Mouse (Mus musculus) stomach, postnatal 0 days (tissue): ENCODE results near the gene Angel2. TPM values are rescaled to one million over a fixed set of nuclear protein-coding genes. Genes with fewer than 3 reads are reported as not detected.

Experiments used
- ATAC-seq: fragments of 200-750 bp; cut with Nextera tagmentation; 2 replicates; pipeline ENCODE4 v1.8.0; 2017; ENCODE audit not compliant: low FRiP score, low TSS enrichment
- DNase-seq: peaks from one replicate; pipeline ENCODE4 v3.0.0-alpha.2; 2016; ENCODE audit warnings: low spot score
- H3K27ac ChIP-seq: fragments of 300-500 bp; sonication (generic); replicated peaks from 2 replicates; pipeline ENCODE4 v1.5.1; 2014; ENCODE audit warnings: mild to moderate bottlenecking, control low read depth
- H3K27me3 ChIP-seq: fragments of 300-500 bp; sonication (generic); 2 replicates; pipeline ENCODE4 v1.6.1; 2014; ENCODE audit warnings: low read length; ENCODE audit not compliant: control insufficient read depth, insufficient read depth
- H3K36me3 ChIP-seq: fragments of 300-500 bp; sonication (generic); 2 replicates; pipeline ENCODE4 v1.6.1; 2014; ENCODE audit warnings: low read length, mixed read lengths; ENCODE audit not compliant: control insufficient read depth, insufficient read depth
- H3K4me1 ChIP-seq: fragments of 300-500 bp; sonication (generic); replicated peaks from 2 replicates; pipeline ENCODE4 v1.6.1; 2014; ENCODE audit warnings: antibody characterized with exemption; ENCODE audit not compliant: control insufficient read depth, insufficient read depth
- H3K4me2 ChIP-seq: fragments of 300-500 bp; sonication (generic); replicated peaks from 2 replicates; pipeline ENCODE4 v1.6.1; 2014; ENCODE audit warnings: low read depth, mild to moderate bottlenecking, control low read depth, moderate library complexity
- H3K4me3 ChIP-seq: fragments of 300-500 bp; sonication (generic); 2 replicates; pipeline ENCODE4 v1.5.1; 2014; ENCODE audit warnings: low read depth, low read length, control low read depth
- H3K9ac ChIP-seq: fragments of 300-500 bp; sonication (generic); 2 replicates; pipeline ENCODE4 v1.6.1; 2014; ENCODE audit warnings: mild to moderate bottlenecking, low read length, control low read depth, mixed read lengths
- H3K9me3 ChIP-seq: fragments of 300-500 bp; sonication (generic); 2 replicates; pipeline ENCODE4 v1.6.1; 2016; ENCODE audit warnings: low read length; ENCODE audit not compliant: control insufficient read depth
- CTCF ChIP-seq: IDR thresholded peaks from 2 replicates; pipeline ENCODE4 v1.5.1; 2016; ENCODE audit warnings: antibody characterized with exemption, low read depth, mild to moderate bottlenecking, moderate library complexity
- EP300 ChIP-seq: optimal IDR thresholded peaks from 2 replicates; pipeline ENCODE3; 2016; ENCODE audit warnings: antibody characterized with exemption
- WGBS: fragments of 180-500 bp; shearing (Covaris S2); extraction: QIAGEN DNeasy Blood & Tissue Kit; methylation state at CpG from one replicate; pipeline ENCODE4 v1.1.7; 2014; 5-methylcytosine and 5-hydroxymethylcytosine counted together
- polyA plus RNA-seq: library from polyadenylated mRNA; unstranded; fragments of >200 nt; fragmentation: Nextera tagmentation; extraction: Ambion mirVana; gene quantifications from 2 replicates; pipeline ENCODE4 v1.2.1, GENCODE M21; 2015

Gene Angel2
- polyA plus RNA-seq, 1 experiment from 2014 or later: 20.5 TPM

DNA sequence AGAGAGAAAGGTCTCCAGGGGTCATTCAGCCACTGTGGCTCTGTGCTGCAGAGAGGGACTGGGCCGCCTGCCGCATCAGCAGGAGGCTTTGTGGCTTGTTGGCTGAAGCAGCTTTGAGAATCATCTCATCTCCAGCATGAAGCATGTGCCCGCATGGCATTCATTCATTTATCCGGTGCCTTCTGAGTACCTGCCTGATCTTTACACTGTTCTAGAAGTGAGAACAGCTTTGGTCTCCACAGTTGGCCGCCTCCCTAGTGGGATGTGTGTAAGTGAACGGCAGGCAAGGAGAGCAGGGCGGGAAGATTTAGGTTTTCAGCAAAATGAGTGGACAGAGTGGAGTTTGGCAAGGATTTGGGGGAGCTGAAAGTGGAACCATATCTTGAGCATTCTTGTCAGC is 14.9 kb downstream of the Angel2 start:
- ATAC-seq: no peak
- no peak overlapping the region for H3K4me2 ChIP-seq
- DNase-seq: no peak
- H3K27ac ChIP-seq: no peak overlapping the region
- peaks cover 24% of the 10 kb centered on the region; the same call in 1 of the 2 replicates for H3K36me3 ChIP-seq
- H3K9me3 ChIP-seq: no peaks in the 10 kb centered on the region
- no peaks in the 10 kb centered on the region for H3K4me1 ChIP-seq
- no peak overlapping the region for H3K4me3 ChIP-seq
- no peaks in the 10 kb centered on the region for H3K27me3 ChIP-seq
- H3K9ac ChIP-seq: no peak overlapping the region
- TF ChIP-seq EP300: no peak
- TF ChIP-seq CTCF: no peak
- WGBS: 95% methylated on average over 7 of the region's 7 CpGs

DNA sequence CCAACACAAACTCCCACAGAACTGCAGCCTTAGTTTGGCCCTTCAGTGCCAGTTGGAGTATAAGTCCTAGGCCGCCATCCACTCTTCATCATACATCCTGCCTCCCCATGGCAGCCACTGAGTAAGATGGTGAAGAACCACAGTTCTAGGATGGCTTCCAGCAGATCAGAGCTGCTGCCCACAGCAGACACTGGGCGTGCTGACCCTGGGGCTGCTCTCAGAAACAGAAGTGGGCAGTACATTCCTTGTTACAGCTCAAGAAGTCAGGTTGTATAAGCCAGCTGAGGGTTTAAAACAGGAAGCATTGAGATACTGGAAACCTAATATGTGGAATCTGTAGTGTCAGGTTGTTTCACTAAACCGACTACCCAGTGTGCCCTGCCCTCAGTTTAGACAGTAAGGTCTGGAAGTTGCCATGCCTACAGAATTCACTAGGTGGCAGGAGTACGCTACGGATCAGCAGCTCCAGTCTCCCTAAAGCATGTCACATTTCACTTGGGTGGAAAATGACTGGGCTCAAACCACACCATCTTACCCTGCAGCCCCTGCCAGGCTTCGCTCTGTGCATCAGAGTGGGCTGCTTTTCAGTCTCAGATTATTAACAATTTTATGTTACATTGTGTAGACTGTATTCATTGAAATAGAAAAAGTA is 19.3 kb downstream of the Angel2 start:
- TF ChIP-seq EP300 (no peak), CTCF (peak; percentile 94)
- Histone ChIP-seq H3K4me1 (no peaks in the 10 kb centered on the region), H3K4me2 (no peak overlapping the region), H3K4me3 (no peak overlapping the region), H3K27ac (no peak overlapping the region), H3K27me3 (no peaks in the 10 kb centered on the region), H3K9me3 (no peaks in the 10 kb centered on the region), H3K9ac (no peak overlapping the region), H3K36me3 (peaks cover 18% of the 10 kb centered on the region; the same call in 1 of the 2 replicates)
- peak; percentile 89 for ATAC-seq
- WGBS: 48% methylated on average over 6 of the region's 6 CpGs
- peak; percentile 76 for DNase-seq

DNA sequence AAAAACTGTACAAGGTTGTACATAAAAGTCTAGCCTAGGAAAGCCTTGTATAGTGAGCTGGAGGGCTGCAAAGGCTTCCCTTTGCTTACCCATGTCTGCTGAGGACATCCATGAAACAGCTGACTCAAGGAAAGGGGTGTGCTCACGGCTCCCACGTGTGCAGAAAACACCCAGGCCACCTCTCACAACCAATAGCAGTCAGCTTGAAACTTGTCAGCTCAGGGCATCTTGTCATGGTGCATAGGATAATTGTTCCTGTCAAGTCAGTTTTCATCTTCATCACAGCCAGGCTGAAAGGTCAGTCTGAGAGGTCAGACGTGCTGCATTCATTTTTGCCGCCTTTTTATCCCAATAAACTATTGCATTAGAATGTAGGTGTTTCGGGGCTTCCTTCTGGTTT is 23.1 kb downstream of the Angel2 start:
- H3K36me3 ChIP-seq: peaks cover 5% of the 10 kb centered on the region; the same call in 1 of the 2 replicates
- H3K4me3 ChIP-seq: no peak overlapping the region
- no peak overlapping the region for H3K4me2 ChIP-seq
- DNase-seq (no peak), ATAC-seq (no peak)
- no peaks in the 10 kb centered on the region for H3K27me3 ChIP-seq
- no peak overlapping the region for H3K27ac ChIP-seq
- H3K9ac ChIP-seq: no peak overlapping the region
- no peak for TF ChIP-seq EP300
- TF ChIP-seq CTCF: no peak
- no peaks in the 10 kb centered on the region for H3K9me3 ChIP-seq
- 80% methylated on average over 5 of the region's 5 CpGs for WGBS
- no peaks in the 10 kb centered on the region for H3K4me1 ChIP-seq

DNA sequence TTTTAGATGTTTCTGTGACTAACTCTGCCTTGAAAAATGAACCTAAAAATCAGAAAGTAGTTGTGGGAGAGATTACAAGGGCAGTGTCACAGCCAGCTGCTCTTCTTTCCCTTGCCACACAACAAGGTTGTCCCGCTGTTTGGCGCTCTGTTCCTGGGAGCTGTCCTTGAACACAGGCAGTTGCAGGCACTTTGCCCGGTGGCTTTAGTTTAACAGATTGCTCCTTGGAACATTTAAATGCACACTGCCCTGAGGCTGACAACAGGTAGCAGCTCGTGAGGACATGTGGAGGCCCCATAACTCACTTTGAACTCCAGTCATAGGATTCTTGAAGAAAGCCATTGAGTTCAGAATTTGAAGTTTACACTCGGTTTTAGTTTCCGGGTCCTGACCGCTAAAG is 23.5 kb downstream of the Angel2 start:
- no peak overlapping the region for H3K4me2 ChIP-seq
- no peak overlapping the region for H3K9ac ChIP-seq
- H3K4me3 ChIP-seq: no peak overlapping the region
- no peaks in the 10 kb centered on the region for H3K4me1 ChIP-seq
- WGBS: 75% methylated on average over 7 of the region's 7 CpGs
- peaks cover 5% of the 10 kb centered on the region; the same call in 1 of the 2 replicates for H3K36me3 ChIP-seq
- TF ChIP-seq EP300 (no peak), CTCF (no peak)
- no peak overlapping the region for H3K27ac ChIP-seq
- ATAC-seq (no peak), DNase-seq (no peak)
- H3K9me3 ChIP-seq: no peaks in the 10 kb centered on the region
- H3K27me3 ChIP-seq: no peaks in the 10 kb centered on the region

DNA sequence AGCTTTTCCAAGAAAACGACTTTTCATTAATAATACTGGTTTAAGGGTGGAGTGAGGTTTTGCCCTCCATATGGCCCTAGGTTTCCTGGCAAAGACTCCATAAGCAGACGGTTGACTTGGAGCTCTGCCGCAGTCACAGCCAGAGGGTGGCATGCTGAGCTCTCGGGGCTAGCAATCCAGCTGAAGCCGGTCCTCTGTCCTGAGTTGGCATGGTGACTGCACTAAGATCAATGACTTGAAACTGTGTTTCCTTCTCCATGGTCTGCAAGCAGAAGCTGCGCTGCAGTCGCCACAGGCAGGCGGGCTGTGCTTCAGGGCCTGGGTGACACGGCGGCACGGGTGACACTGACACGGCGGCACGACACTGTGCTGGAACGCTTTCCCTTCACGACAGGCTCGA is 23.9 kb downstream of the Angel2 start:
- H3K9me3 ChIP-seq: no peaks in the 10 kb centered on the region
- DNase-seq (no peak), ATAC-seq (no peak)
- no peak overlapping the region for H3K27ac ChIP-seq
- H3K9ac ChIP-seq: no peak overlapping the region
- H3K4me2 ChIP-seq: no peak overlapping the region
- peaks cover 3% of the 10 kb centered on the region; the same call in 1 of the 2 replicates for H3K36me3 ChIP-seq
- no peaks in the 10 kb centered on the region for H3K4me1 ChIP-seq
- WGBS: 81% methylated on average over 17 of the region's 17 CpGs
- H3K4me3 ChIP-seq: no peak overlapping the region
- no peaks in the 10 kb centered on the region for H3K27me3 ChIP-seq
- no peak for TF ChIP-seq CTCF
- no peak for TF ChIP-seq EP300

DNA sequence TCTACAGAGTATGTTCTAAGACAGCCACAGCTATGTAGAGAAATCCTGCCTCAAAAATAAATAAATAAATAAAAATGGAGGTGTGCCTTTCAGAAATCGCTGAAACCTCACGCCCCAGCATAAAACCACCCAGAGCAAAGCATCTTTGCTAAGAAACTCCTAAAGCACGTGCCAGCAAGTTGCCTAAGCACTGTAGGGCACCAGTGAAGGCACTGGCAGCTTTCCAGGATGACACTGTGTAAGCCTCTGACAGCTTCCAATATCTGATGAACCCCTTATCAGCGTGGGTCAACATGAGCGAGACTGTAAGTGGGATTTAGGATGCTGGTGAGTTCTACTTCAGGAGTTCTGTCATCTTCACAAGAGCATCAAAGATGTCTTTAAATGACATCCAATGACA is 26.1 kb downstream of the Angel2 start:
- DNase-seq: no peak
- Histone ChIP-seq H3K27me3 (no peaks in the 10 kb centered on the region), H3K4me2 (no peak overlapping the region), H3K36me3 (no peaks in the 10 kb centered on the region; the same call in 1 of the 2 replicates), H3K27ac (no peak overlapping the region), H3K9ac (no peak overlapping the region), H3K4me1 (no peaks in the 10 kb centered on the region), H3K4me3 (no peak overlapping the region), H3K9me3 (no peaks in the 10 kb centered on the region)
- no peak for ATAC-seq
- TF ChIP-seq CTCF (no peak), EP300 (no peak)
- 82% methylated on average over 5 of the region's 5 CpGs for WGBS
